Mouse (Mus musculus) cerebellum, postnatal 4 days (tissue): ENCODE results near the gene Poldip3.
A peak's percentile ranks its signal among the peaks of the same experiment; 100 is the strongest.

Experiments used
- DNase-seq, 2 experiments: peaks; one replicate each; pipeline ENCODE4 v3.0.0; 2022; ENCODE audit warnings: low spot score in 2 of 2, mixed read lengths in 1 of 2

Poldip3 gene

DNA sequence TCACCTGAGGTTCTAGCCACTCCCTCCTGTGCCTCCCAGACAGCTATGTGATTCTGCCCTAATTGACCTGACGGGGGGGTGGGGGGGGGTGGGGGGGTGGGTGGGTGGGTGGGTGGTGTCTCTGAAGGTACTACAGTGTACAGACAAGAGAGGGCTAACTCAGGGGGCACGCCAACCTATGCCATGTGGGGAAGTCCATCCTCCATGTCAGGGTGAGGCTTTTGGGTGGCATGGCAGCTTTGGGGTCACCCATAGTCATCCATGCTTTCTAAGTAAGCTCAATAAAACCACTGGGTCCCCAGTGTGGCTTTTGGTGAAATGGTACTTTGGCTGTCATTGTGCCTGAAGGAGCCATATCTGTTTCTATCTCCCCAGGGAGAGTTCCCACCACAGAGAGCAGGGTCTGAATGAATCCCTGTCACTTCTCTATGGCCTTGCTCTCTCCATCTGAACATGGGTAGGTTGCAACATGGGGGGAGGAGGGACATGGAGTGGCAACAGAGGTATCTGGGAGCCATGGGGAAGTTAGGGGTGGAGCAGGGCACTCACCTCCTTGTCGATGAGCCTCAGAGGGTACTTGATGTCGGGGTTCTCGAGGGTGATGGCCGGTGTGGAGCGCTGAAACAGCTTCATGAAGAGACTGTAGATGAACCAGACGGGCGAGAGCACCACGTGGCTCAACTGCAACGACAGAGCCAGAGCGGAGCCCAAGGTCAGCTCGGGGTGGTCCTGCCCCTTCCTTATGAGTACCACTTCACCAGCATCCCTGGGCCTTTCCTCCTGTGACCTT lies 16.5 kb upstream of the Poldip3 start:
- DNase-seq: no peak

DNA sequence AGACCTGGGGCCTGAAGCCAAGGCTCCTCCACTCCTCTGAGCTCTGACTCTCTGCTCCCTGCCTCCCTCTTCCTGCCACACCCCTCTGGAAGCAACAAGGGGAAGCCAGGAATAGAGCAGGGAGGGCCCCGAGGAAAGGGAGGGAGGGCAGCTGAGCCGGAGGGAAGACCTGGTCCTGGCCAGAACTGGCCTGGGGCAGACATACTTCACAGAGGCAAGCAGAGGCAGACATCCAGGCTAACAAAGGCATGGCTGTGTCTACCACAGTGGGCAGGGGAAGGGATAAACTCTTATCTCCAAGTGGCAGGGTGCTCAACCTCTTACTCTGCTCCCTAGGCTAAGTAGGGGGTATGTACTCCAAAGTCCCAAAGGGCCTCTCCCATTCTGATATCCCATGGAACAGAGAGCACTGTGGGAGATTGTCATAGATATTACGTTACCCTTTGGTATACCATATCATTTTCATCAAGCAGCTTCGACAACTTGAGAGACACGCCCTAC lies 15.8 kb upstream of the Poldip3 start:
- DNase-seq: no peak

DNA sequence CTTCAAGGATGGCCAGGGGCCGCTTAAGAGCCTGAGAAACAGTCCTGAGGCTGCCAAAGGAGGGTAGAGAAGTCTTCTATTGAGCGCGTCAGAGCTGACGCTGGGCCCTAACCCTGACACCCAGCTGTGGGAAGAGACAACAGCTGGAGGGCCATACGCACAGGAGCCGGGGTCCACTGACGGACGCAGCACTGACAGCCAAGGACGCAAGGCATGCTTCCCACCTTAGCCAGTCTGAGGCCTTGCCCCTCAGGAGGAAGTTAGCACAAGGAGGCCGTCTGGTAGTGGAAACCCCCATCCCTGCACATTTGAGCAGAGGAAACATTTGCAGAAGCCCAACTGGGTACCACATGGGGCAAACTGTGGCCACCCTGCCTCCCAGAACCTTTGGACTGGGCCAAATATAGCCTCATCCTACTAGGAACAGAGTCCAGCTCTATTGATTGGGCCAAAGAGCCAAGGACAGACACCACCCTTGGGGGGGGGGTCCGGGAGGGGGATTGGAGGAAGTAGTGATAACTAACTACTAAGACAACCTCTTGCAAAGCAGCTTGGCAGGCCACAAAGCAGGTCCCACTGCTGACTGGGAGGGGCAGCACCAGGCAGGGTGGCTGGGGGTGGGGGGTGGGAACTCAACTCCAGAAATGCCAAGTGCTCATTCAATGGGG lies 13.8 kb upstream of the Poldip3 start:
- no peak for DNase-seq

DNA sequence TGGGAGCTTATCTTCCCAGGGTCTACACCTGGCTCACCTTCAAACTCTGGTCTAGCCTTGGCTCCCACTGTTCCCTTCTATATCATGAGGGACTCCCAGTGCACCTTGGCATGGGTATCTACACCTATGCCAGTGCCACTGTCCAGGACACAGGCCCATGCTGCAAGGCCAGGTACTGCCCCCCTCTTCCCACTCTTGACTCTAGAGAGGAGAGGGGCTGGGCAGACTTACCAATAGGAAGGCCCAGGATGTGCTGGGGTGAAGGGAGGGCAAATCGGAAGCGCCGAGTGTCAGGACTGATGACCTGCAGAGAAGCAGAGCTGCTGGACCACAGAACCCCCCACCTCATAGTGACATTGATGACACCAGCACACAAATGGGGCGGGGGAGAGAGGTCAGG lies 12.8 kb upstream of the Poldip3 start:
- no peak for DNase-seq

- DNase-seq: no peak
These were observed 12.0 kb upstream of the Poldip3 start for GRCm38 (mm10) chr15:83161062-83161748.

DNA sequence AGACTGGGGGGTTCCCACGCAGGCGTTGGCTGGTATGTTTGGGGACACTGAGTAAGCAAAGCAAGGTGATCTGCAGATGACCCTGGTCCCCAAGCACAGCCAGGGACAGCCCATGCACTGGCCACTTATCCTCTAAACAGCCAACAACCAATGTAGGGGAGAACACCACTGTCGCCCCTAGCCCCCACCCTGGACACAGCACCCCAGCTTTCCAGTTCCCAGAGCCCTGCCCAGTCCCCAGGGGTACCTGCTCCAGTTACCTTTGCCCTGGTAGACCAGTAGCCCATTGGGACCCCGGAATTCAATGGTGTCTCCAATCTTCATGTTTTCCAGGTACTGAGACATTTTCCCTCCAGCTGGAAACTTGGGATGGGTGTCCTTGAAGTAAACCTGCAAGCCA lies 11.4 kb upstream of the Poldip3 start:
- DNase-seq: no peak

- no peak for DNase-seq
These were observed 10.6 kb upstream of the Poldip3 start for GRCm38 (mm10) chr15:83159823-83160222.

- no peak for DNase-seq
These were observed 9.5 kb upstream of the Poldip3 start for GRCm38 (mm10) chr15:83158587-83159160.

DNA sequence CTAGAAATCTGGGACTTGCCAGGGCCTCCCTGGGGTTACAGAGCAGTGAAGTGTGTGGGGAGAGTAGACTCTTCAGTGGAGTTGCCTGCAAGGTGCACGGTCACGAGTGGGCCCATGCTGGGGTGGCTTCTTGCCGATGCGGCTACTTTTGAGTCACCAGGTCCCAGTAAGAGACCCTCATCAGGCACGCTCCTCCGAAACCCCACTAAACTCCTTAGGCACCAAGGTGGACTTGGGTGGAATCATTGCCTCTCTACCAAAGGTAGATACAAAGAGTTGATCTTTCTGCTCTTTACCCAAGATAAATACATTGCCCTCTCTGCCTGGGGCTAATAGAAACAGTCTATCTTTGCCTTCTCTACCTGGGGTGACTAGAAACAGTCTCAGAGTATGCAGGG lies 8.5 kb upstream of the Poldip3 start:
- no peak for DNase-seq

- DNase-seq: peak; percentile 45 to 61
These were observed 7.9 kb upstream of the Poldip3 start for GRCm38 (mm10) chr15:83156929-83157666.

- no peak for DNase-seq
These were observed 6.7 kb upstream of the Poldip3 start for GRCm38 (mm10) chr15:83155672-83156419.

DNA sequence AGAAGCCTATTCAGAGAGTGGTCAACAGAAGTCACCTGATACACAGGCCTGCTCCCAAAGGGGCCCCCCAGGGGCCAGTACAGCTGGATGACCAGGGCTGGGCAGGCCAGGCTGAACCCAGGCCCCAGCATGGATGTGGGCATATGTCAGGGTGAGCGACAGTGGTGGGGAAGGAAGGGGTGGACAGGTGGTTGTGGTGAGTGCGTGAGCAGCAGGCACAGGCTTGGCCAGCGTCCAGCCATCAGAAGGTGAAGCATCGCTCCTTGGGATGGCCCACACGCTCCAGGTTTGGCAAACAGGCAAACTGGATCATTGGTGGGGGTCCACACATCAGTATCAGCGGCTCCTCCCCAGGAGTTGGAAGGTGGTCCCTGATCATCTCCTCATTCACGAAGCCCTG lies 5.1 kb upstream of the Poldip3 start:
- DNase-seq: no peak

GRCm38 (mm10) chr15:83150694-83151093 lies 1.5 kb upstream of the Poldip3 start:
- no peak for DNase-seq

DNA sequence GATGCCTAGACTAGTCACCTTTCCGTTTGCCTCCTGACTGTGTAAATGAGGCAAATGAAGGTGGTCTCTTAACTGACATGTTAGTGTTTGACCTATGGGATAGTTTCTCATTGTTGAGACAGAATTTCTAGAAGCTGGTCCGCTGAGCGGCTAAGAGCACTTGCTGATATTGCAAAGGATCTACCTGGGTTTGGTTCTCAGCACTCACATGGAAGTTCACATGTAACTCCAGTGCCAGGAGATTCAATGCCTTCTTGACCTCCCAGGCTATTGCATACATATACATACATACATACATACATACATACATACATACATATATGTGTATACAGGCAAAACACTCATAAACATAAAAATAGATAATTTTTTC lies 874 bp upstream of the Poldip3 start:
- DNase-seq: no peak

DNA sequence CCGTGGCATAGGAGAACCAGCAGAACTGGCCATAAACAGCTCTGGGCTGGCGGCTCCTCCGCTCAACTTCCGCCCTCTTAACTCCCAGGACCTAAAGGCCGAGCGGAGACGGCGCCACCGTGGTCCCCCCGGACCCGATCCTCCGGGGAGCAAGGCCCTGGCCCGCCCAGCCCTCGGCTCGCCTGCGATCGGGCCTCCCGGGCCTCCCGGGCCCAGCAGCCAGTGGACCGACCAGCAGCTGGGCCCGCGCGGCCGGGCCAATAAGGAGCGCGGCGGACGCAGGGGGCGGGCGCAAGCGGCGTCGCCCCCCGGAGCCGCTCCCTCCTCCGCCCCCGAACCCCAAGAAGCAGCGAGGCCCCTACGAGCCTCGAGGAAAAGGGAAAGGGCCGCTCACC lies 386 bp downstream of the Poldip3 start:
- DNase-seq: no peak

- DNase-seq: no peak
These were observed 789 bp downstream of the Poldip3 start for GRCm38 (mm10) chr15:83148395-83148794.

- no peak for DNase-seq
These were observed 3.6 kb downstream of the Poldip3 start for GRCm38 (mm10) chr15:83145541-83145940.

GRCm38 (mm10) chr15:83142861-83143260 lies 6.3 kb downstream of the Poldip3 start:
- DNase-seq: no peak

- no peak for DNase-seq
These were observed 13.5 kb downstream of the Poldip3 start for GRCm38 (mm10) chr15:83135654-83136053.

- DNase-seq: no peak
These were observed 14.5 kb downstream of the Poldip3 start for GRCm38 (mm10) chr15:83134671-83135070.
